Mouse (Mus musculus) heart, embryonic 14.5 days (tissue): Measurements from ENCODE around the gene Smim4. TPM values are rescaled to one million over a fixed set of nuclear protein-coding genes. Genes with fewer than 3 reads are reported as not detected.

ENCODE experiments used
- ATAC-seq: fragments of 200-750 bp; cut with Nextera tagmentation; 2 replicates; pipeline ENCODE4 v1.8.0; 2017; ENCODE audit warnings: low read depth, moderate TSS enrichment; ENCODE audit not compliant: insufficient number of reproducible peaks, insufficient read depth, low FRiP score
- H3K27ac ChIP-seq, 2 experiments: fragments of 200-500 bp in 1 of 2; fragments of 300-500 bp in 1 of 2; sonication (generic) in 1 of 2; replicated peaks in 1 of 2; 2 replicates each; pipeline ENCODE4 v1.5.1; 2012 to 2014; ENCODE audit warnings: low read depth in 2 of 2, low read length in 2 of 2, control low read depth in 1 of 2, mild to moderate bottlenecking in 1 of 2, mixed read lengths in 1 of 2; ENCODE audit not compliant: control insufficient read depth in 1 of 2, insufficient read depth in 1 of 2
- H3K27me3 ChIP-seq: fragments of 300-500 bp; sonication (generic); 2 replicates; pipeline ENCODE4 v1.6.1; 2014; ENCODE audit warnings: mild to moderate bottlenecking, low read length, control low read depth; ENCODE audit not compliant: control insufficient read depth, insufficient read depth
- H3K36me3 ChIP-seq: fragments of 300-500 bp; sonication (generic); 2 replicates; pipeline ENCODE4 v1.6.1; 2014; ENCODE audit warnings: mild to moderate bottlenecking, control low read depth, low read length, mixed read lengths; ENCODE audit not compliant: control insufficient read depth, insufficient read depth
- H3K4me1 ChIP-seq, 2 experiments: fragments of 200-500 bp in 1 of 2; fragments of 300-500 bp in 1 of 2; sonication (generic) in 1 of 2; 2 replicates each; pipeline ENCODE4 v1.6.1; 2012 to 2014; ENCODE audit warnings: low read length in 2 of 2, control low read depth in 1 of 2, mixed read lengths in 1 of 2; ENCODE audit not compliant: control insufficient read depth in 2 of 2, insufficient read depth in 2 of 2
- H3K4me2 ChIP-seq: fragments of 300-500 bp; sonication (generic); 2 replicates; pipeline ENCODE4 v1.6.1; 2014; ENCODE audit warnings: mild to moderate bottlenecking, low read length
- H3K4me3 ChIP-seq, 2 experiments: fragments of 200-500 bp in 1 of 2; fragments of 300-500 bp in 1 of 2; sonication (generic) in 1 of 2; 2 replicates each; pipeline ENCODE4 v1.5.1; 2012 to 2014; ENCODE audit warnings: low read length in 2 of 2, mild to moderate bottlenecking in 2 of 2, control low read depth in 1 of 2, low read depth in 1 of 2, moderate library complexity in 1 of 2; ENCODE audit not compliant: control insufficient read depth in 1 of 2, insufficient read depth in 1 of 2
- H3K9ac ChIP-seq: fragments of 300-500 bp; sonication (generic); 2 replicates; pipeline ENCODE4 v1.6.1; 2014; ENCODE audit warnings: mild to moderate bottlenecking, low read length
- H3K9me3 ChIP-seq: fragments of 300-500 bp; sonication (generic); 2 replicates; pipeline ENCODE4 v1.6.1; 2016; ENCODE audit warnings: low read length, control low read depth; ENCODE audit not compliant: control insufficient read depth
- WGBS: fragments of 180-500 bp; shearing (Covaris S2); extraction: QIAGEN DNeasy Blood & Tissue Kit; methylation state at CpG from one replicate; pipeline ENCODE4 v1.1.7; 2014; 5-methylcytosine and 5-hydroxymethylcytosine counted together
- polyA plus RNA-seq: library from polyadenylated mRNA; unstranded; fragments of >200 nt; fragmentation: Nextera tagmentation; extraction: Ambion mirVana; gene quantifications from 2 replicates; pipeline ENCODE4 v1.2.1, GENCODE M21; 2014

Smim4 gene
- polyA plus RNA-seq, 1 experiment from 2014 or later, result 98.2 TPM

- H3K4me3 ChIP-seq, result no peak overlapping the region
- no peaks in the 10 kb centered on the region for H3K9me3 ChIP-seq
- H3K4me1 ChIP-seq, result peaks cover 0 to 10% of the 10 kb centered on the region in 2 experiments; a peak in 2 of 4 replicates
- H3K27me3 ChIP-seq, result no peaks in the 10 kb centered on the region
- H3K4me2 ChIP-seq, result no peak overlapping the region
- 49% methylated on average over 3 of the region's 3 CpGs for WGBS
- H3K27ac ChIP-seq, result no peak overlapping the region
- no peak for ATAC-seq
- H3K9ac ChIP-seq, result no peak overlapping the region
- peaks cover 94% of the 10 kb centered on the region for H3K36me3 ChIP-seq
These were observed 14.7 kb downstream of the Smim4 start for GRCm38 (mm10) chr14:31114011-31114410.

- H3K27me3 ChIP-seq, result no peaks in the 10 kb centered on the region
- peaks cover 95% of the 10 kb centered on the region for H3K36me3 ChIP-seq
- WGBS, result 73% methylated on average over 5 of the region's 5 CpGs
- no peak overlapping the region for H3K27ac ChIP-seq
- peaks cover 0 to 10% of the 10 kb centered on the region in 2 experiments; a peak in 2 of 4 replicates for H3K4me1 ChIP-seq
- no peak overlapping the region for H3K4me2 ChIP-seq
- no peak overlapping the region for H3K9ac ChIP-seq
- ATAC-seq, result no peak
- no peak overlapping the region for H3K4me3 ChIP-seq
- H3K9me3 ChIP-seq, result no peaks in the 10 kb centered on the region
These were observed 16.6 kb downstream of the Smim4 start for GRCm38 (mm10) chr14:31112187-31112586.

GRCm38 (mm10) chr14:31110613-31111012 is 18.1 kb downstream of the Smim4 start:
- Histone ChIP-seq H3K27ac (no peak overlapping the region), H3K27me3 (no peaks in the 10 kb centered on the region), H3K9ac (no peak overlapping the region), H3K4me3 (no peak overlapping the region), H3K4me2 (no peak overlapping the region), H3K9me3 (no peaks in the 10 kb centered on the region), H3K4me1 (0 out of 4 replicates have a peak, but pooled peaks cover 0 to 3% of the 10 kb centered on the region in 2 experiments), H3K36me3 (peaks cover 95% of the 10 kb centered on the region)
- ATAC-seq, result no peak
- 54% methylated on average over 3 of the region's 3 CpGs for WGBS

- Histone ChIP-seq H3K36me3 (peaks cover 92% of the 10 kb centered on the region), H3K27ac (no peak overlapping the region), H3K4me3 (no peak overlapping the region), H3K4me1 (peaks cover 0 to 4% of the 10 kb centered on the region in 2 experiments; a peak in 1 of 4 replicates), H3K9ac (no peak overlapping the region), H3K27me3 (no peaks in the 10 kb centered on the region), H3K9me3 (no peaks in the 10 kb centered on the region), H3K4me2 (no peak overlapping the region)
- ATAC-seq, result no peak
- WGBS, result 84% methylated on average over 2 of the region's 2 CpGs
These were observed 23.6 kb downstream of the Smim4 start for GRCm38 (mm10) chr14:31105156-31105555.

GRCm38 (mm10) chr14:31089918-31090317 is 38.8 kb downstream of the Smim4 start:
- Histone ChIP-seq H3K4me2 (no peak overlapping the region), H3K27me3 (no peaks in the 10 kb centered on the region), H3K9ac (no peak overlapping the region), H3K27ac (no peak overlapping the region), H3K9me3 (no peaks in the 10 kb centered on the region), H3K4me3 (no peak overlapping the region), H3K4me1 (peaks cover 0 to 7% of the 10 kb centered on the region in 2 experiments; a peak in 3 of 4 replicates), H3K36me3 (peaks cover 86% of the 10 kb centered on the region)
- no peak for ATAC-seq
- WGBS, result 89% methylated on average over 1 of the region's 1 CpGs

GRCm38 (mm10) chr14:31088515-31088914 is 40.2 kb downstream of the Smim4 start:
- WGBS, result 99% methylated on average over 2 of the region's 2 CpGs
- Histone ChIP-seq H3K4me1 (peaks cover 0 to 7% of the 10 kb centered on the region in 2 experiments; a peak in 3 of 4 replicates), H3K4me2 (no peak overlapping the region), H3K9me3 (no peaks in the 10 kb centered on the region), H3K4me3 (no peak overlapping the region), H3K27ac (no peak overlapping the region), H3K27me3 (no peaks in the 10 kb centered on the region), H3K9ac (no peak overlapping the region), H3K36me3 (peaks cover 88% of the 10 kb centered on the region)
- no peak for ATAC-seq

GRCm38 (mm10) chr14:31087433-31087832 is 41.3 kb downstream of the Smim4 start:
- H3K36me3 ChIP-seq, result peaks cover 88% of the 10 kb centered on the region

GRCm38 (mm10) chr14:31081147-31081546 is 47.6 kb downstream of the Smim4 start:
- H3K9me3 ChIP-seq, result no peaks in the 10 kb centered on the region; the same call in 1 of the 2 replicates
- H3K9ac ChIP-seq, result no peak overlapping the region
- H3K4me3 ChIP-seq, result no peak overlapping the region
- no peaks in the 10 kb centered on the region for H3K27me3 ChIP-seq
- H3K4me2 ChIP-seq, result no peak overlapping the region
- H3K36me3 ChIP-seq, result peaks cover 82% of the 10 kb centered on the region
- ATAC-seq, result no peak
- no peaks in the 10 kb centered on the region for H3K4me1 ChIP-seq
- H3K27ac ChIP-seq, result no peak overlapping the region

More at GRCm38 (mm10) chr14:31087433-31087832, 41.3 kb downstream of the Smim4 start:
- no peak overlapping the region for H3K4me2 ChIP-seq
- H3K27me3 ChIP-seq, result no peaks in the 10 kb centered on the region
- ATAC-seq, result no peak
- no peak overlapping the region for H3K4me3 ChIP-seq
- H3K4me1 ChIP-seq, result peaks cover 0 to 7% of the 10 kb centered on the region in 2 experiments; a peak in 3 of 4 replicates
- no peak overlapping the region for H3K27ac ChIP-seq
- 79% methylated on average over 6 of the region's 6 CpGs for WGBS
- no peak overlapping the region for H3K9ac ChIP-seq
- no peaks in the 10 kb centered on the region for H3K9me3 ChIP-seq
